Mouse (Mus musculus) intestine, embryonic 14.5 days (tissue): ENCODE data around the gene Fgfr2. TPM values are rescaled to one million over a fixed set of nuclear protein-coding genes. Genes with fewer than 3 reads are reported as not detected.

ENCODE experiments used
- ATAC-seq: fragments of 200-750 bp; cut with Nextera tagmentation; replicated peaks from 2 replicates; pipeline ENCODE4 v1.8.0; 2017; ENCODE audit warnings: low read depth, moderate number of reproducible peaks, moderate TSS enrichment, moderate library complexity; ENCODE audit not compliant: low FRiP score, low TSS enrichment
- DNase-seq: peaks from one replicate; pipeline ENCODE4 v3.0.0-alpha.2; 2018; ENCODE audit warnings: low spot score
- H3K27ac ChIP-seq: fragments of 300-500 bp; sonication (generic); 2 replicates; pipeline ENCODE4 v1.5.1; 2014; ENCODE audit warnings: low read depth, mild to moderate bottlenecking, control low read depth
- H3K27me3 ChIP-seq: fragments of 300-500 bp; sonication (generic); replicated peaks from 2 replicates; pipeline ENCODE4 v1.6.1; 2014; ENCODE audit warnings: low read length, control low read depth; ENCODE audit not compliant: control insufficient read depth, insufficient read depth
- H3K36me3 ChIP-seq: fragments of 300-500 bp; sonication (generic); 2 replicates; pipeline ENCODE4 v1.6.1; 2014; ENCODE audit warnings: low read length, control low read depth; ENCODE audit not compliant: control insufficient read depth, insufficient read depth
- H3K4me1 ChIP-seq: fragments of 300-500 bp; sonication (generic); replicated peaks from 2 replicates; pipeline ENCODE4 v1.6.1; 2014; ENCODE audit warnings: low read length, control low read depth, mixed read lengths; ENCODE audit not compliant: control insufficient read depth, insufficient read depth
- H3K4me2 ChIP-seq: fragments of 300-500 bp; sonication (generic); 2 replicates; pipeline ENCODE4 v1.6.1; 2014; ENCODE audit warnings: low read length
- H3K4me3 ChIP-seq: fragments of 300-500 bp; sonication (generic); 2 replicates; pipeline ENCODE4 v1.5.1; 2014; ENCODE audit warnings: low read depth, low read length, control low read depth, mixed read lengths
- H3K9ac ChIP-seq: fragments of 300-500 bp; sonication (generic); 2 replicates; pipeline ENCODE4 v1.6.1; 2014; ENCODE audit warnings: mild to moderate bottlenecking, low read length
- H3K9me3 ChIP-seq: fragments of 300-500 bp; sonication (generic); 2 replicates; pipeline ENCODE4 v1.6.1; 2016; ENCODE audit warnings: low read length, control low read depth; ENCODE audit not compliant: control insufficient read depth
- WGBS: fragments of 180-500 bp; shearing (Covaris S2); extraction: QIAGEN DNeasy Blood & Tissue Kit; methylation state at CpG from one replicate; pipeline ENCODE4 v1.1.7; 2014; 5-methylcytosine and 5-hydroxymethylcytosine counted together
- polyA plus RNA-seq: library from polyadenylated mRNA; unstranded; fragments of >200 nt; fragmentation: Nextera tagmentation; extraction: Ambion mirVana; gene quantifications from 2 replicates; pipeline ENCODE4 v1.2.1, GENCODE M21; 2014

The Fgfr2 gene
- polyA plus RNA-seq, 1 experiment from 2014 or later = 105 TPM

DNA sequence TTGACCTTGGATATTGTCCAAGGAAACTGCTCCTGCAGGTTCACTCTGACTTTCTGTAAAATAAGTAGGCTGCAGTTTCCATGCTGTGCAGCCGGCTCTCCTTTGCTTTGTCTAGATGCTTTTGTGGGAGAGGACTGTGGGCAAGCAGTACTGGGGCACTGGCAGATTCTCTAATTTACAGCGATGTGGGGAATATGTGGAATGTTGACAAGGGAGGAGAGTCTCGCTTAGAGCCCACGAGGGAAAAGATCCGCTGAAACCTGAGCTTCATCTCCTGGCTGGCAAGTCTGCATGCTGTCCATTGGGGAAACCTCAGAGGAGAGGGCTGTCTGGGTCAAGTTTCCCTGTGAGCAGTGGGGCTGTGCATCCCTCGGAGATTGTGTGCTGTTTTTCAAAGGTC lies 2485.3 kb downstream of the Fgfr2 start:
- H3K36me3 ChIP-seq = no peaks in the 10 kb centered on the region
- H3K4me2 ChIP-seq = no peak overlapping the region
- peaks cover 9% of the 10 kb centered on the region; the same call in 1 of the 2 replicates for H3K4me1 ChIP-seq
- H3K9ac ChIP-seq = no peak overlapping the region
- H3K27ac ChIP-seq = no peak overlapping the region
- DNase-seq = no peak
- ATAC-seq = no peak
- 20% methylated on average over 6 of the region's 6 CpGs for WGBS
- no peak overlapping the region for H3K4me3 ChIP-seq
- no peaks in the 10 kb centered on the region for H3K9me3 ChIP-seq
- no peaks in the 10 kb centered on the region for H3K27me3 ChIP-seq

DNA sequence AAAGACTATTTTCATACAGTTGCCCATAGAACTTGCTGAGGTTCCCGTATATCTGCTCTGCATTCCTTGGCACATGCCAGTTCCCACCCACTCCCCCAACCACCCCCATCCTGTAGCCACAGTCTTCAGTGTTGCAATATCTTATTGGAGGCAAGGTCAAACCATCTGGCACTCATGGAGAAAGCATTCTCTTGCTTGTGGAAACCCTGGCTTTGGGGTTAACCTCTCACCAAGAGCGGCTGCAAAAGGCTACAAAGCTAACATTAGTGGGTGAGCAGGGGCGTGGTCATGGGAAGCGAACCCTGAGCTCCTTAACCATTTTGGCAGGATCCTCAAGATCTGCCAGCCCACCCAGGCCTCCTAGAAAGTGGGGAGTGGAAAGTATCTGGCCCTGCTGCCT lies 2486.2 kb downstream of the Fgfr2 start:
- no peaks in the 10 kb centered on the region for H3K9me3 ChIP-seq
- H3K4me2 ChIP-seq = no peak overlapping the region
- no peaks in the 10 kb centered on the region for H3K27me3 ChIP-seq
- DNase-seq (no peak), ATAC-seq (no peak)
- peaks cover 9% of the 10 kb centered on the region; the same call in 1 of the 2 replicates for H3K4me1 ChIP-seq
- WGBS = 84% methylated on average over 4 of the region's 4 CpGs
- H3K36me3 ChIP-seq = no peaks in the 10 kb centered on the region
- no peak overlapping the region for H3K27ac ChIP-seq
- no peak overlapping the region for H3K4me3 ChIP-seq
- no peak overlapping the region for H3K9ac ChIP-seq

DNA sequence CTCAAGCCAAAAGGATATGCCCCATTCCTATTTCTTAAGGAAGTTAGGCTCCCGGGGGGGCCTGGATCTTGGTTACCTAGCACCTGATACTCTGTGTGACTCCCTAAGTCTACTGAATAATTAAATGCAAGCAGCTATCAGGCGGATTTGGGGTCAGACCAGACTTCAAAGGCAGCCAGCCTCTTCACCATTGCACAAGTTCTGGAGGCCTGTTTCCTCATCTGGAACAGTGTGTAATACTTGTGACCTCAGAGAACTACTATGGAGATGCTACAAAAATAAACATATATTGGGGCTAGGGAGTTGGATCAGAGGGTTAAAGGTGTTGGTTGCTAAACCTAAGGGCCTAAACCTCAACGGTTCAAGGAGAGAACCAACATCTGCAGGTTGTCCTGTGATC lies 2486.9 kb downstream of the Fgfr2 start:
- 89% methylated on average over 3 of the region's 3 CpGs for WGBS
- Histone ChIP-seq H3K9me3 (no peaks in the 10 kb centered on the region), H3K4me3 (no peak overlapping the region), H3K4me2 (no peak overlapping the region), H3K36me3 (no peaks in the 10 kb centered on the region), H3K27me3 (no peaks in the 10 kb centered on the region), H3K4me1 (peaks cover 9% of the 10 kb centered on the region; the same call in 1 of the 2 replicates), H3K9ac (no peak overlapping the region), H3K27ac (no peak overlapping the region)
- ATAC-seq = no peak
- no peak for DNase-seq

DNA sequence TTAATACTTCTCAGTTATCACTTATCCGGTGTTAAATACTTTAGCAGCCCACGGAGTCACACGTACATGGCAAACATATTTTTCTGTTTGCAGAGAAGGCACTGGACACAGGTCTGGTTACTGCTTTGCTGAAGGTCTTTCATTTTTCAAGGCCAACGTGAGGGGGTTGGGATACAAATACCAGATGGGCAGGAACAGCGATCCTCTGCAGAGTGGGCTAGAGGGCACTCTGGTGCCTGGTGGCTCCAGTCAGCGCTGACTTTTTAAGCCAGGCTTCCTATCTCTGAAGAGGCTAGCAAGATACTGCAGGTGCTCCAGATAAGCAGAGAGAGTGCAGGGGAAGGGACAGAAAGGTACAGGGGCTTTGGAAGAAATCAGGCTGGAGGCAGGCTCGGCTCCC lies 2487.9 kb downstream of the Fgfr2 start:
- no peak overlapping the region for H3K4me3 ChIP-seq
- H3K9ac ChIP-seq = no peak overlapping the region
- peaks cover 9% of the 10 kb centered on the region; the same call in 1 of the 2 replicates for H3K4me1 ChIP-seq
- H3K27ac ChIP-seq = no peak overlapping the region
- no peak for ATAC-seq
- H3K36me3 ChIP-seq = no peaks in the 10 kb centered on the region
- no peaks in the 10 kb centered on the region for H3K27me3 ChIP-seq
- H3K4me2 ChIP-seq = no peak overlapping the region
- no peak for DNase-seq
- WGBS = 39% methylated on average over 7 of the region's 7 CpGs
- no peaks in the 10 kb centered on the region for H3K9me3 ChIP-seq

DNA sequence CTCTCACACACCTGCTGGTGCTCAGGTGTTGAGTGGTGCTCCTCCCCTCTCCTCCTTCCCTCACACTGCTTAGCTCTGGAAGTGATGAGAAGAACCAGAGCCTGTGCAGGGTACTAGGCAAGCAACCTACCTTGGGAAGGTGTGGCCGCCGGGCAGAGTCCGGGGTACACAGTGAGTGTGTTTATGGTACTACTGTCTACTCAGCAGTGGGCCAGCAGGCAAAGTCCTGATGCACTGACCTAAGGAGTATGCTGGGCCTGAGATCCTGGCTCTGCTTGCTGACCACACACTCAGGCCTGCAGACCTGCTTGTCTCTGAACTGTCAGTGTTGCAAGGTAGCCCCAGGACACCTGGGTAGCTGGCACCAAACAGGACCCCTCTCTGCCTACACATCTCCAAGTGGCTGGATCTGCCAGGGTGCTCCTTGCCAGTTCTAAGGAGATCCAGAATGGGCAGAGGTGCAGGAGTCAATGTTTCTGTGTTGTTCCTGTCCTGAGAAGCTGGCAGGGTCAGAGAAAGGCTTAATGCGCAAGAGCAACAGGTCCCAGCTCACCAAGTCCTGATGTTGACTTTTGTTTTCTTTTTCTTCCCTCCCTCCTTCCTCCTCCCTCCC lies 2488.8 kb downstream of the Fgfr2 start:
- no peak overlapping the region for H3K4me2 ChIP-seq
- H3K27ac ChIP-seq = no peak overlapping the region
- H3K4me1 ChIP-seq = peaks cover 9% of the 10 kb centered on the region; the same call in 1 of the 2 replicates
- no peaks in the 10 kb centered on the region for H3K9me3 ChIP-seq
- H3K4me3 ChIP-seq = no peak overlapping the region
- no peaks in the 10 kb centered on the region for H3K27me3 ChIP-seq
- H3K36me3 ChIP-seq = no peaks in the 10 kb centered on the region
- ATAC-seq (no peak; the same call in 1 of the 2 replicates), DNase-seq (no peak)
- no peak overlapping the region for H3K9ac ChIP-seq
- WGBS = 72% methylated on average over 4 of the region's 4 CpGs

DNA sequence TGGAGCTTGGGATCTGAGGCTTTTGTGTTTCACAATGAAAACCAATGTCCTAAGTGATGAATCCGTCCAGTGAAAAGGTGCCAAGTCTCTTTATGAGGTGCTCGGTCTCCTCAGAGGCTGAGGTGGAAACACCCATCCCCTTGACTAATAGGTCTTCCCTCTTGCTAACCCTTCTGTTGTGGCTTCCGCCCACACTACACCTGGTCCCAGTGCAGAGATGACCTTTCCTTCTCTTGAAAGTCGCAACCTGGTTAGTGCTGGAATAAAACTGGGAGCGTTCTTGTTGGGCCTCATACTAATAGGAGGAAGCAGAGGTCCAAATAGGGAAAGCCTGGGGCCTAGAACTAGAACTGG lies 2490.8 kb downstream of the Fgfr2 start:
- Histone ChIP-seq H3K9ac (no peak overlapping the region), H3K4me1 (0 out of 2 replicates have a peak, but pooled peaks cover 3% of the 10 kb centered on the region), H3K27me3 (no peaks in the 10 kb centered on the region), H3K4me3 (no peak overlapping the region), H3K4me2 (no peak overlapping the region), H3K36me3 (no peaks in the 10 kb centered on the region), H3K27ac (no peak overlapping the region), H3K9me3 (no peaks in the 10 kb centered on the region)
- DNase-seq (no peak), ATAC-seq (no peak)
- WGBS = 90% methylated on average over 5 of the region's 5 CpGs

DNA sequence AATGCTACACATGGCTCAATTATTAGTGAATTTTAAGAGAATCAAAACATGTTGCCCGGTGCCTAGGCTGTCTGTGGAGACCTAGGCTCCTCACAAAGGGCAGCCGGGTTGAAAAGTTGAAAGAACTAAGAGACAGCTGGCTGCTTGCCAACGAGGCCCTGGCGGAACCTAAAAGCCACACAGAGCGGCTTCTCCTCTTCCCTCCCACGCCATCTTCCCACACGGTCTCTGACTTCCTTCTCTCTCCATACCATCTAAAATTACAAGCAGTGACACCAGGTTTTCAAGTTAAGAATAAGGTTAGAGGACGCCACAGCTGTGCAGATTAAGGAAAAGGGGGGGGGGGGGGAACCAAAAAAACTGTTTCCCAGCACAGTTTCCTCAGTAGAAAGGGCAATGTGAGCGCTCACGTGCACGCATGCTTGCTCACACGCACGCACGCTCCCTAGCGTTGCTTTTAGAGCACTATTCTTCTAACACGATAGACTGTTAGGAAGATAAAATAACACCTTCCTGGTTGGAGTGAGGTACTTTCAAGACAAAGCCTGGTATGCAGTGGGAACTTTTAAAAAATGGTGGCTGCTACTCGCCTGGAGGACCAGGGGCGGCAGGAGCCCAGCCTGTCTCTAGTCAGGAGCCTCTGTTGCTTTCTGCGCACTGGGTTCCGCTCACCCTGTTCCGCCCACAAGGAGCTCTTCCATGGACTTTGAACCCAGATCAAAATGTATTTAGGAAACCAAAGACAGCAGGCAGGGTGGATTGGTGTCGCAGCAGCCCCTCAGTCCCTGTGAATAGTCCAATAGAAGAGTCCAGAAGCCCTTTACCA lies 2491.4 kb downstream of the Fgfr2 start:
- H3K36me3 ChIP-seq = no peaks in the 10 kb centered on the region
- no peak overlapping the region for H3K4me3 ChIP-seq
- WGBS = 52% methylated on average over 22 of the region's 22 CpGs
- DNase-seq (peak; percentile 62), ATAC-seq (no peak)
- H3K4me2 ChIP-seq = no peak overlapping the region
- no peaks in the 10 kb centered on the region for H3K9me3 ChIP-seq
- no peak overlapping the region for H3K27ac ChIP-seq
- no peaks in the 10 kb centered on the region for H3K4me1 ChIP-seq
- H3K27me3 ChIP-seq = no peaks in the 10 kb centered on the region
- no peak overlapping the region for H3K9ac ChIP-seq

DNA sequence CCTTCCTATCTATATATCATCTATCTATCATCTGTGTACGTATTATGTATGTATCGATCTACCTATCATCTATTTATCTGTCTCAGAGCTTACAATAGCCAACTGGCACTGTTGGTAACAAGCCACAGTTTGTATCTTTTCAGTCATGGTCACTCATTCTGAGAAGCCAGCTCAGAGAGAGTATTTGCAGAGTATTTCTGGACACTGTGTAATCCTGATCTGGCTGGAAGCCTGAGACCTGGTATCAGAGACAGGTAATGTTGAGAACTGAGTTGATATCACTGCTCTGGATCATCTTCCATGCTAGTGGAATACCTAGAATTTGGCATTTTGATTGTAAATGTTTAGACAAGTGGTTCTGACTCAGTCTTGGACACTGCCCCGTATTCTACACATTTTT lies 2492.2 kb downstream of the Fgfr2 start:
- no peaks in the 10 kb centered on the region for H3K36me3 ChIP-seq
- H3K9ac ChIP-seq = no peak overlapping the region
- no peaks in the 10 kb centered on the region for H3K4me1 ChIP-seq
- H3K27me3 ChIP-seq = no peaks in the 10 kb centered on the region
- DNase-seq (no peak), ATAC-seq (no peak)
- no peak overlapping the region for H3K4me2 ChIP-seq
- 83% methylated on average over 3 of the region's 3 CpGs for WGBS
- H3K27ac ChIP-seq = no peak overlapping the region
- H3K9me3 ChIP-seq = no peaks in the 10 kb centered on the region
- no peak overlapping the region for H3K4me3 ChIP-seq

DNA sequence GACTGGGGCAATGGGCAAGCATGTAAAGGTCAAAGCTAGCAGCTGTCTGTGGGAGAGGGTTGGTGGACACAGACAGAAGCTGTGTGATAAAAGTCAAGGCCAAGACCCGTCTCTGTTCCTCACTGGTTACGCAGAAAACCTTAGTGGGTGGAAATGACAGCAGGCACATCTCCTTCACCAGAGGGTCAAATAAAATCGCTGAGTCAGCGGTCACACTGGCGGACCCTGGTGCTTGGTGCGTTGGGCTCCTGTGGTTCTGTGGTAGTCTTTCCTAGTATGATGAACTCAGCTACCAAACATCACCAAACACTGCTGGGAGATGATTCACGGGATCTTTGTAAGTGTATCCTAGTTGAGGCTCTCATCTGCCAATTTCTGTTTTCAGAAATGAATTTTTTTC lies 2493.2 kb downstream of the Fgfr2 start:
- WGBS = 88% methylated on average over 7 of the region's 7 CpGs
- ATAC-seq (no peak), DNase-seq (no peak)
- no peak overlapping the region for H3K4me3 ChIP-seq
- no peaks in the 10 kb centered on the region for H3K4me1 ChIP-seq
- H3K4me2 ChIP-seq = no peak overlapping the region
- no peaks in the 10 kb centered on the region for H3K27me3 ChIP-seq
- H3K36me3 ChIP-seq = no peaks in the 10 kb centered on the region
- no peaks in the 10 kb centered on the region for H3K9me3 ChIP-seq
- H3K27ac ChIP-seq = no peak overlapping the region
- H3K9ac ChIP-seq = no peak overlapping the region
